Mouse (Mus musculus) liver, embryonic 11.5 days (tissue): ENCODE measurements at regions not wholly inside any gene's neighbourhood (a gene's known extent, or its start where the extent isn't known, plus 50 kb on each side); places are given as distances from the start of the nearest gene placed in this dataset.

Experiments used
- ATAC-seq: fragments of 200-750 bp; cut with Nextera tagmentation; replicated peaks from 2 replicates; pipeline ENCODE4 v1.8.0; 2017; ENCODE audit warnings: moderate number of reproducible peaks, mild to moderate bottlenecking, moderate TSS enrichment, moderate library complexity; ENCODE audit not compliant: low FRiP score
- DNase-seq: peaks from one replicate; pipeline ENCODE4 v3.0.0-alpha.2; 2017; ENCODE audit warnings: low spot score
- H3K27ac ChIP-seq: fragments of 300-500 bp; sonication (generic); 2 replicates; pipeline ENCODE4 v1.5.1; 2014; ENCODE audit warnings: mild to moderate bottlenecking, low read depth, low read length, control low read depth
- H3K27me3 ChIP-seq: fragments of 300-500 bp; sonication (generic); replicated peaks from 2 replicates; pipeline ENCODE4 v1.6.1; 2014; ENCODE audit warnings: low read length, mixed read lengths; ENCODE audit not compliant: control insufficient read depth, insufficient read depth
- H3K36me3 ChIP-seq: fragments of 300-500 bp; sonication (generic); 2 replicates; pipeline ENCODE4 v1.6.1; 2014; ENCODE audit warnings: mild to moderate bottlenecking, low read length, moderate library complexity, mixed read lengths; ENCODE audit not compliant: control insufficient read depth, insufficient read depth
- H3K4me1 ChIP-seq: fragments of 300-500 bp; sonication (generic); replicated peaks from 2 replicates; pipeline ENCODE4 v1.6.1; 2014; ENCODE audit warnings: low read length, mixed read lengths; ENCODE audit not compliant: control insufficient read depth, insufficient read depth
- H3K4me2 ChIP-seq: fragments of 300-500 bp; sonication (generic); 2 replicates; pipeline ENCODE4 v1.6.1; 2014; ENCODE audit warnings: mild to moderate bottlenecking, control low read depth, moderate library complexity
- H3K4me3 ChIP-seq: fragments of 300-500 bp; sonication (generic); 2 replicates; pipeline ENCODE4 v1.5.1; 2014; ENCODE audit warnings: low read depth, low read length, control low read depth
- H3K9ac ChIP-seq: fragments of 300-500 bp; sonication (generic); 2 replicates; pipeline ENCODE4 v1.6.1; 2014; ENCODE audit warnings: low read depth, low read length, control low read depth
- H3K9me3 ChIP-seq: fragments of 300-500 bp; sonication (generic); 2 replicates; pipeline ENCODE4 v1.6.1; 2016; ENCODE audit warnings: low read length, inconsistent platforms, mixed read lengths; ENCODE audit not compliant: control insufficient read depth
- WGBS: fragments of 180-500 bp; shearing (Covaris S2); extraction: QIAGEN DNeasy Blood & Tissue Kit; methylation state at CpG from one replicate; pipeline ENCODE4 v1.1.7; 2014; 5-methylcytosine and 5-hydroxymethylcytosine counted together

- WGBS: 77% methylated on average over 5 of the region's 5 CpGs
- no peak overlapping the region for H3K9ac ChIP-seq
- H3K4me1 ChIP-seq: peaks cover 5% of the 10 kb centered on the region
- ATAC-seq (no peak), DNase-seq (no peak)
- H3K4me2 ChIP-seq: no peak overlapping the region
- no peak overlapping the region for H3K27ac ChIP-seq
- H3K9me3 ChIP-seq: no peaks in the 10 kb centered on the region
- H3K36me3 ChIP-seq: no peaks in the 10 kb centered on the region
- no peaks in the 10 kb centered on the region for H3K27me3 ChIP-seq
- no peak overlapping the region for H3K4me3 ChIP-seq
Measured at GRCm38 (mm10) chr12:77140141-77140540, 97.8 kb upstream of the Fut8 start.

- Histone ChIP-seq H3K4me2 (no peak overlapping the region), H3K9ac (no peak overlapping the region), H3K36me3 (no peaks in the 10 kb centered on the region), H3K4me3 (no peak overlapping the region), H3K9me3 (no peaks in the 10 kb centered on the region), H3K27ac (no peak overlapping the region), H3K4me1 (peaks cover 8% of the 10 kb centered on the region), H3K27me3 (no peaks in the 10 kb centered on the region)
- DNase-seq: no peak
- 73% methylated on average over 2 of the region's 2 CpGs for WGBS
- ATAC-seq: no peak
Measured at GRCm38 (mm10) chr12:77139718-77140117, 98.2 kb upstream of the Fut8 start.

GRCm38 (mm10) chr12:77138506-77139201 is 99.3 kb upstream of the Fut8 start:
- no peak for ATAC-seq
- H3K9ac ChIP-seq: no peak overlapping the region
- no peak overlapping the region for H3K4me2 ChIP-seq
- H3K9me3 ChIP-seq: no peaks in the 10 kb centered on the region
- no peak overlapping the region for H3K4me3 ChIP-seq
- H3K27me3 ChIP-seq: no peaks in the 10 kb centered on the region
- WGBS: 56% methylated on average over 11 of the region's 11 CpGs
- H3K27ac ChIP-seq: no peak overlapping the region
- H3K4me1 ChIP-seq: peaks cover 17% of the 10 kb centered on the region
- H3K36me3 ChIP-seq: no peaks in the 10 kb centered on the region
- no peak for DNase-seq

GRCm38 (mm10) chr12:77137291-77137830 is 100.6 kb upstream of the Fut8 start:
- no peak overlapping the region for H3K4me2 ChIP-seq
- no peaks in the 10 kb centered on the region for H3K9me3 ChIP-seq
- H3K4me3 ChIP-seq: no peak overlapping the region
- no peak overlapping the region for H3K27ac ChIP-seq
- WGBS: 68% methylated on average over 10 of the region's 10 CpGs
- peaks cover 15% of the 10 kb centered on the region; the same call in 1 of the 2 replicates for H3K4me1 ChIP-seq
- no peaks in the 10 kb centered on the region for H3K36me3 ChIP-seq
- ATAC-seq (no peak), DNase-seq (no peak)
- no peak overlapping the region for H3K9ac ChIP-seq
- H3K27me3 ChIP-seq: no peaks in the 10 kb centered on the region

- Histone ChIP-seq H3K9ac (no peak overlapping the region), H3K9me3 (no peaks in the 10 kb centered on the region), H3K4me1 (peaks cover 15% of the 10 kb centered on the region; the same call in 1 of the 2 replicates), H3K27me3 (no peaks in the 10 kb centered on the region), H3K36me3 (no peaks in the 10 kb centered on the region), H3K27ac (no peak overlapping the region), H3K4me2 (no peak overlapping the region), H3K4me3 (no peak overlapping the region)
- DNase-seq: no peak
- ATAC-seq: no peak
- WGBS: 87% methylated on average over 6 of the region's 6 CpGs
Measured at GRCm38 (mm10) chr12:77135661-77136060, 102.3 kb upstream of the Fut8 start.

GRCm38 (mm10) chr12:77135067-77135466 is 102.9 kb upstream of the Fut8 start:
- 65% methylated on average over 3 of the region's 3 CpGs for WGBS

GRCm38 (mm10) chr12:77134306-77135010 is 103.5 kb upstream of the Fut8 start:
- Histone ChIP-seq H3K36me3 (no peaks in the 10 kb centered on the region), H3K4me3 (no peak overlapping the region), H3K27ac (no peak overlapping the region), H3K9me3 (no peaks in the 10 kb centered on the region), H3K4me1 (peaks cover 15% of the 10 kb centered on the region; the same call in 1 of the 2 replicates), H3K27me3 (no peaks in the 10 kb centered on the region), H3K4me2 (no peak overlapping the region), H3K9ac (no peak overlapping the region)
- no peak; the same call in 1 of the 2 replicates for ATAC-seq
- no peak for DNase-seq
- WGBS: 33% methylated on average over 9 of the region's 9 CpGs

More at GRCm38 (mm10) chr12:77135067-77135466, 102.9 kb upstream of the Fut8 start:
- H3K9me3 ChIP-seq: no peaks in the 10 kb centered on the region
- no peaks in the 10 kb centered on the region for H3K27me3 ChIP-seq
- no peak overlapping the region for H3K4me3 ChIP-seq
- no peak overlapping the region for H3K4me2 ChIP-seq
- H3K27ac ChIP-seq: no peak overlapping the region
- ATAC-seq: no peak
- no peak for DNase-seq
- H3K36me3 ChIP-seq: no peaks in the 10 kb centered on the region
- no peak overlapping the region for H3K9ac ChIP-seq
- H3K4me1 ChIP-seq: peaks cover 15% of the 10 kb centered on the region; the same call in 1 of the 2 replicates

GRCm38 (mm10) chr12:77133465-77134305 is 104.2 kb upstream of the Fut8 start:
- H3K27ac ChIP-seq: no peak overlapping the region
- no peak overlapping the region for H3K9ac ChIP-seq
- DNase-seq (no peak), ATAC-seq (no peak)
- no peaks in the 10 kb centered on the region for H3K27me3 ChIP-seq
- no peaks in the 10 kb centered on the region for H3K9me3 ChIP-seq
- H3K4me1 ChIP-seq: peaks cover 15% of the 10 kb centered on the region; the same call in 1 of the 2 replicates
- H3K4me3 ChIP-seq: no peak overlapping the region
- H3K4me2 ChIP-seq: no peak overlapping the region
- 51% methylated on average over 5 of the region's 5 CpGs for WGBS
- no peaks in the 10 kb centered on the region for H3K36me3 ChIP-seq
